Mouse (Mus musculus) G1E (cell line): ENCODE measurements around the gene Fcrlb.

Experiments
- CTCF ChIP-seq: IDR thresholded peaks from 2 replicates; pipeline ENCODE4 v1.5.1; 2012; ENCODE audit warnings: low read depth, low read length, inconsistent platforms, mixed read lengths
- GATA1 ChIP-seq: IDR thresholded peaks from 2 replicates; pipeline ENCODE4 v1.6.1; 2012; ENCODE audit warnings: borderline replicate concordance, low read length, inconsistent platforms, mixed read lengths

- TF ChIP-seq CTCF (no peak), GATA1 (no peak)
These were observed 19.3 kb upstream of the Fcrlb start for GRCm38 (mm10) chr1:170932043-170932442.
